8 mouse cellular contexts compared by ENCODE assay signal in the genomic region with DNA sequence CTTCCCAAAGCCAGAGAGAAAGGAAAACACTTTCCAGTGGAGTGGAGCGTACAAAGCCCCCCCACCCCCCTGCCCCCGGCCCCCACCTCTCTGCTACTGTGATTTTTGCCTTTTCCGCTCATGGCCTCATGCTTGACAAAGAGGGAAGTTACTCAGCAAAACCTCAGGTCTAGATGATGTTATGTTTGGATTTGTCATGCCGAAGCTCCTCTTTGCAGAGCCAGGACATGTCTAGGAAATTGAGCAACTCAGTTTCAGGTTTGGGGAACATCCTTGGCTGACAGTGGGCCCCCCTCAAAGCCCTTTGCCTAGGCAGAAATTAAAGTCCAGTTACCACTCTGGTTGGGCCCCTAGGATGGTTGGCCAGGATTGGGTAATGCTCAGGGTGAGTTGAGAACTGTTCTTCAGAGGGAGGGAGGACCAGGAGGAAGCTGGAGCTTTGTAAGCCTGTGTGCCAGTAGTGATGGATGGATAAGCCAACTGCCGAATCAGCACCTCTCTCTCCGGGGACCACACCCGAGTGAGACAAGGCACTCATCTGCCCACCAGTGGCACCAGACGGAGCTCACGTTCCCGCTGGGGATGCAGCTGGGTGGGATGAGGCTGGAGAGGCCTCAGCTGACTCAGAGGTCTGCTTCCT. TPM values are rescaled to one million over a fixed set of nuclear protein-coding genes. Genes with fewer than 3 reads are reported as not detected.
DNase-seq lines count a peak whose midpoint lies in the region; ATAC-seq lines count a peak whose summit lies in the region.

No protein-coding gene starts in this region.

- no peak overlapping the region for H3K27ac ChIP-seq in neural tube, embryonic 11.5 days (ENCODE audit: low read depth, low read length)
- H3K27ac ChIP-seq in liver, embryonic 16.5 days (ENCODE audit: low read length): no peak overlapping the region
- H3K27ac ChIP-seq in stomach, embryonic 16.5 days (ENCODE audit: low read length): no peak overlapping the region; the same call in 1 of the 2 replicates

- peaks cover 7% of the 10 kb centered on the region for H3K36me3 ChIP-seq in neural tube, embryonic 11.5 days (ENCODE audit: control insufficient read depth, insufficient read depth, low read length)
- peaks cover 4% of the 10 kb centered on the region; the same call in 1 of the 2 replicates for H3K36me3 ChIP-seq in liver, embryonic 16.5 days (ENCODE audit: control insufficient read depth, insufficient read depth)
- peaks cover 11% of the 10 kb centered on the region for H3K36me3 ChIP-seq in stomach, embryonic 16.5 days (ENCODE audit: control insufficient read depth, insufficient read depth, low read length)

- H3K4me2 ChIP-seq in neural tube, embryonic 11.5 days (ENCODE audit: low read depth): 0 out of 2 replicates have a peak overlapping the region, but pooled peaks have one; percentile 14
- H3K4me2 ChIP-seq in liver, embryonic 16.5 days (ENCODE audit: low read depth, low read length): peak overlapping the region; percentile 29
- H3K4me2 ChIP-seq in stomach, embryonic 16.5 days (ENCODE audit: low read depth, low read length): no peak overlapping the region

- DNase-seq in adrenal gland, adult (ENCODE audit: inconsistent age in 2 of 2, low spot score in 1 of 2): peak; percentile 50 to 73
- no peak for DNase-seq in adrenal gland, postnatal 25 days
- DNase-seq in neural tube, embryonic 11.5 days (ENCODE audit: low spot score): no peak
- DNase-seq in neural tube, embryonic 10.5 days (ENCODE audit: extremely low spot score, low spot score): no peak
- no peak for DNase-seq in testis, postnatal 14 days (ENCODE audit: low spot score)

- no peak overlapping the region for H3K4me3 ChIP-seq in neural tube, embryonic 11.5 days (ENCODE audit: low read depth, low read length)
- H3K4me3 ChIP-seq in liver, embryonic 16.5 days (ENCODE audit: low read depth, low read length): peak overlapping the region; percentile 5
- no peak overlapping the region for H3K4me3 ChIP-seq in stomach, embryonic 16.5 days (replicated peaks; ENCODE audit: low read length)

- no peaks in the 10 kb centered on the region for H3K4me1 ChIP-seq in neural tube, embryonic 11.5 days (ENCODE audit: control insufficient read depth, insufficient read depth, low read length)
- H3K4me1 ChIP-seq in liver, embryonic 16.5 days (ENCODE audit: control insufficient read depth, low read depth, low read length): peaks cover 16% of the 10 kb centered on the region
- 0 out of 2 replicates have a peak, but pooled peaks cover 8% of the 10 kb centered on the region for H3K4me1 ChIP-seq in stomach, embryonic 16.5 days (ENCODE audit: control insufficient read depth, insufficient read depth, low read length)

- ATAC-seq in neural tube, embryonic 11.5 days (ENCODE audit: insufficient read depth, low FRiP score, low TSS enrichment): no peak
- peak; percentile 15 for ATAC-seq in liver, embryonic 16.5 days (ENCODE audit: low read depth)
- peak; percentile 56 for ATAC-seq in stomach, embryonic 16.5 days (ENCODE audit: insufficient read depth, low FRiP score)
- no peak for ATAC-seq in CD4-positive, CD25-positive, alpha-beta regulatory T cell, adult 4 months

- 63% methylated on average over 10 of the region's 10 CpGs for WGBS in neural tube, embryonic 11.5 days
- WGBS in liver, embryonic 16.5 days (ENCODE audit: insufficient replicate concordance): 12% methylated on average over 10 of the region's 10 CpGs
- WGBS in stomach, embryonic 16.5 days: 34% methylated on average over 10 of the region's 10 CpGs

- H3K9me3 ChIP-seq in neural tube, embryonic 11.5 days (ENCODE audit: control insufficient read depth, low read length): no peaks in the 10 kb centered on the region
- no peaks in the 10 kb centered on the region for H3K9me3 ChIP-seq in liver, embryonic 16.5 days (replicated peaks; ENCODE audit: control insufficient read depth, low read length)
- H3K9me3 ChIP-seq in stomach, embryonic 16.5 days (replicated peaks; ENCODE audit: control insufficient read depth, low read length): no peaks in the 10 kb centered on the region

- no peak overlapping the region for H3K9ac ChIP-seq in neural tube, embryonic 11.5 days (ENCODE audit: low read length)
- no peak overlapping the region; the same call in 1 of the 2 replicates for H3K9ac ChIP-seq in liver, embryonic 16.5 days (ENCODE audit: low read depth, low read length)
- H3K9ac ChIP-seq in stomach, embryonic 16.5 days (ENCODE audit: low read length): 0 out of 2 replicates have a peak overlapping the region, but pooled peaks have one; percentile 31

- no peaks in the 10 kb centered on the region for H3K27me3 ChIP-seq in neural tube, embryonic 11.5 days (ENCODE audit: control insufficient read depth, insufficient read depth, low read length)
- H3K27me3 ChIP-seq in liver, embryonic 16.5 days (ENCODE audit: control insufficient read depth, insufficient read depth, low read depth, low read length): no peaks in the 10 kb centered on the region
- no peaks in the 10 kb centered on the region for H3K27me3 ChIP-seq in stomach, embryonic 16.5 days (ENCODE audit: control insufficient read depth, insufficient read depth, low read length)

RNA-seq across cellular contexts. Expression of a gene that starts 2.3 kb away (rescaled TPM):
- 62.2 and 79.5 TPM in 2 replicates for total RNA-seq in adrenal gland, postnatal 25 days (2021)
- 18.7 and 23.8 TPM in 2 replicates for polyA plus RNA-seq in neural tube, embryonic 11.5 days (2014; fragmentation: Nextera tagmentation; extraction: Ambion mirVana)
- 25.8 and 32.2 TPM in 2 replicates for polyA plus RNA-seq in liver, embryonic 16.5 days (2015; fragmentation: Nextera tagmentation; extraction: Ambion mirVana)
- polyA plus RNA-seq in stomach, embryonic 16.5 days (2015; fragmentation: Nextera tagmentation; extraction: Ambion mirVana): 37.7 and 41.9 TPM in 2 replicates
- 1 to 10 TPM in 1 of 2 experiments, under 1 TPM in 1; 0.91 to 2.7 TPM for polyA plus RNA-seq in CD4-positive, CD25-positive, alpha-beta regulatory T cell, adult 4 months (2017; shearing (Covaris generic))

RNA-seq across cellular contexts. Expression of a gene that starts 35.3 kb away (rescaled TPM):
- 33.5 and 39.5 TPM in 2 replicates for total RNA-seq in adrenal gland, postnatal 25 days (2021)
- polyA plus RNA-seq in neural tube, embryonic 11.5 days (2014; fragmentation: Nextera tagmentation; extraction: Ambion mirVana): 537 and 588 TPM in 2 replicates
- polyA plus RNA-seq in liver, embryonic 16.5 days (2015; fragmentation: Nextera tagmentation; extraction: Ambion mirVana): 149 and 179 TPM in 2 replicates
- 232 and 233 TPM in 2 replicates for polyA plus RNA-seq in stomach, embryonic 16.5 days (2015; fragmentation: Nextera tagmentation; extraction: Ambion mirVana)
- polyA plus RNA-seq in CD4-positive, CD25-positive, alpha-beta regulatory T cell, adult 4 months (2017; shearing (Covaris generic)): not detected

RNA-seq across cellular contexts. Expression of a gene that starts 37.4 kb away (rescaled TPM):
- 67.9 and 77.7 TPM in 2 replicates for total RNA-seq in adrenal gland, postnatal 25 days (2021)
- polyA plus RNA-seq in neural tube, embryonic 11.5 days (2014; fragmentation: Nextera tagmentation; extraction: Ambion mirVana): 58.9 and 62.5 TPM in 2 replicates
- polyA plus RNA-seq in liver, embryonic 16.5 days (2015; fragmentation: Nextera tagmentation; extraction: Ambion mirVana): 47.7 and 57.1 TPM in 2 replicates
- 60.3 and 66.4 TPM in 2 replicates for polyA plus RNA-seq in stomach, embryonic 16.5 days (2015; fragmentation: Nextera tagmentation; extraction: Ambion mirVana)
- 10 to 100 TPM; 66.3 to 68.7 TPM for polyA plus RNA-seq in CD4-positive, CD25-positive, alpha-beta regulatory T cell, adult 4 months (2017; shearing (Covaris generic))

RNA-seq across cellular contexts. Expression of a gene that starts 42.0 kb away (rescaled TPM):
- 1.9 TPM in 1 of 2 replicates, not detected in the other for total RNA-seq in adrenal gland, postnatal 25 days (2021)
- 63.0 and 83.2 TPM in 2 replicates for polyA plus RNA-seq in neural tube, embryonic 11.5 days (2014; fragmentation: Nextera tagmentation; extraction: Ambion mirVana)
- 80.6 and 93.1 TPM in 2 replicates for polyA plus RNA-seq in liver, embryonic 16.5 days (2015; fragmentation: Nextera tagmentation; extraction: Ambion mirVana)
- 6.3 and 46.9 TPM in 2 replicates for polyA plus RNA-seq in stomach, embryonic 16.5 days (2015; fragmentation: Nextera tagmentation; extraction: Ambion mirVana)
- polyA plus RNA-seq in CD4-positive, CD25-positive, alpha-beta regulatory T cell, adult 4 months (2017; shearing (Covaris generic)): not detected

RNA-seq across cellular contexts. Expression of a gene that starts 50.6 kb away (rescaled TPM):
- total RNA-seq in adrenal gland, postnatal 25 days (2021): 393 and 398 TPM in 2 replicates
- 322 and 326 TPM in 2 replicates for polyA plus RNA-seq in neural tube, embryonic 11.5 days (2014; fragmentation: Nextera tagmentation; extraction: Ambion mirVana)
- 94.9 and 112 TPM in 2 replicates for polyA plus RNA-seq in liver, embryonic 16.5 days (2015; fragmentation: Nextera tagmentation; extraction: Ambion mirVana)
- 289 and 291 TPM in 2 replicates for polyA plus RNA-seq in stomach, embryonic 16.5 days (2015; fragmentation: Nextera tagmentation; extraction: Ambion mirVana)
- 100 to 1,000 TPM; 151 to 190 TPM for polyA plus RNA-seq in CD4-positive, CD25-positive, alpha-beta regulatory T cell, adult 4 months (2017; shearing (Covaris generic))

Comparison
In these comparisons a context has a peak if more than half of its experiments do, and no peak if none do; other contexts are left out.
1. DNase-seq: peak in adrenal gland, adult (2 of 2); none in adrenal gland, postnatal 25 days (single experiment), neural tube, embryonic 11.5 days (single experiment), neural tube, embryonic 10.5 days (single experiment) and testis, postnatal 14 days (single experiment).
2. ATAC-seq: peak in liver, embryonic 16.5 days (single experiment) and stomach, embryonic 16.5 days (single experiment); none in neural tube, embryonic 11.5 days (single experiment) and CD4-positive, CD25-positive, alpha-beta regulatory T cell, adult 4 months (single experiment).
3. RNA of a gene that starts 35.3 kb away (polyA plus RNA-seq): 537 to 588 TPM in neural tube, embryonic 11.5 days, 232 to 233 TPM in stomach, embryonic 16.5 days and 149 to 179 TPM in liver, embryonic 16.5 days; not detected in CD4-positive, CD25-positive, alpha-beta regulatory T cell, adult 4 months; every median in the first group is over 10 times any median in the second.